Mouse (Mus musculus): ENCODE measurements at regions not wholly inside any gene's neighbourhood (a gene's known extent, or its start where the extent isn't known, plus 50 kb on each side); places are given as distances from the start of the nearest gene placed in this dataset.
A peak's percentile ranks its signal among the peaks of the same experiment; 100 is the strongest.

DNA sequence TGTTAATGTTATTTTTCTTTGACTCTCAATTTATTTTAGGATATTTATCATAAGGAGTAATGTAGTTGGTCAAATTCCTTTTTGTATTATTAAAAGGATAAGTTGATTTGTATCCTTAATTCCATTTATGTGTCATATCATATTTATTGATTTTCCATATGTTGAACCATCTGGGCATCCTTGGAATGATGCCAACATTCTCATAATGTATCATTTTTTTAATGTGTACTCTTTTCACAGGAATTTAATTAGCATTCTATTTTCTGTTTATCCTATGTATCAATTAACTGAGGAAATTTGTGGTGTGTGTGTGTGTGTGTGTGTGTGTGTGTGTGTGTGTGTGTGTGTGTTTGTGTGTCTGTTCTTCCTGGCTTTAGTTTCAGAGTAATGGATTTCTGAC, 779.6 kb downstream of the Pcdh7 start:
- H3K4me1 ChIP-seq (ENCODE audit: control insufficient read depth, insufficient read depth, low read length) = no peaks in the 10 kb centered on the region
- TF ChIP-seq POLR2A (IDR thresholded peaks at IDR 0.05; ENCODE audit: low read depth, low read length) (no peak), CTCF (IDR thresholded peaks at IDR 0.05; ENCODE audit: borderline replicate concordance, insufficient read depth, low read length) (no peak)
- H3K4me3 ChIP-seq (ENCODE audit: insufficient read depth, low read length) = no peak overlapping the region
- H3K27ac ChIP-seq (ENCODE audit: insufficient read depth, low read length) = no peak overlapping the region

DNA sequence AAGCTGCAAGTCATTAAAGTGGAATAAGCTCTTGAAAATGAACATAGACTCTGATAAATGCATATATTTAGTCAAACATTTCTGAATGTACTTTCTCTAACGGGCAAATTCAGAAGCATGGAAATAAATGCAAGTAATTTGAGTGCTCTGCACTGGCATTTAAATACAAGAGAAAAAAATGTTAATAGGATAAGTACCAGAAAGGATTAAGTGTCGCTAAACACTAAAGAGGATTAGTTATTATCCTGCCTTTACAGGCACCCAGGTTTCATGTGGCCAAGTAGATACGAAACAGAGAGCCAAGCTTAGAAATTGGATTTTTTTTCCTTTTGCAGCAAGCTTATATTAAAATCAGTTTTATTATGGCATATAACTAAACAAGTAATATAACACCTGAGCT, 813.8 kb downstream of the Pcdh7 start:
- TF ChIP-seq POLR2A (IDR thresholded peaks at IDR 0.05; ENCODE audit: low read depth, low read length) = no peak
- no peak for TF ChIP-seq CTCF (IDR thresholded peaks at IDR 0.05; ENCODE audit: borderline replicate concordance, insufficient read depth, low read length)
- Histone ChIP-seq H3K27ac (ENCODE audit: insufficient read depth, low read length) (no peak overlapping the region), H3K4me1 (ENCODE audit: control insufficient read depth, insufficient read depth, low read length) (no peaks in the 10 kb centered on the region), H3K4me3 (ENCODE audit: insufficient read depth, low read length) (no peak overlapping the region)

DNA sequence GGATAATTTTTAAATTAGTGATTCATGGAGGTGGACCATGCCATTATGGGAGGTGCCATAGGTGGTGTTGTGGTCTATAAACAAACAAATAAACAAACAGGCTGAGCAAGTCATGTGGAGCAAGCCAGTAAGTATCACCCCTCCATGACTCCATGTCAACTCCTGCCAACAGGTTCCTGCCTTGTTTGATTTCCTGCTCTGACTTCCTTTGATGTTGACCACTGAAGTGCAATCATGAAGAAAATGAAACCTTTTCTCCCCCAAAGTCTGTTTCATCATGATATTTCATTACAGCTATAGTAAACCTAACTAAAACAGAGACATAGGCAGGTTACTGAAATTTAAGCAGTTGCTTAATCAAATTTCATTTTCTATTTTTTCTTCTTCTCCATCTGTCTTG, 839.0 kb downstream of the Pcdh7 start:
- H3K4me1 ChIP-seq (ENCODE audit: control insufficient read depth, insufficient read depth, low read length) = no peaks in the 10 kb centered on the region
- TF ChIP-seq CTCF (IDR thresholded peaks at IDR 0.05; ENCODE audit: borderline replicate concordance, insufficient read depth, low read length) (no peak), POLR2A (IDR thresholded peaks at IDR 0.05; ENCODE audit: low read depth, low read length) (no peak)
- no peak overlapping the region for H3K4me3 ChIP-seq (ENCODE audit: insufficient read depth, low read length)
- H3K27ac ChIP-seq (ENCODE audit: insufficient read depth, low read length) = no peak overlapping the region

DNA sequence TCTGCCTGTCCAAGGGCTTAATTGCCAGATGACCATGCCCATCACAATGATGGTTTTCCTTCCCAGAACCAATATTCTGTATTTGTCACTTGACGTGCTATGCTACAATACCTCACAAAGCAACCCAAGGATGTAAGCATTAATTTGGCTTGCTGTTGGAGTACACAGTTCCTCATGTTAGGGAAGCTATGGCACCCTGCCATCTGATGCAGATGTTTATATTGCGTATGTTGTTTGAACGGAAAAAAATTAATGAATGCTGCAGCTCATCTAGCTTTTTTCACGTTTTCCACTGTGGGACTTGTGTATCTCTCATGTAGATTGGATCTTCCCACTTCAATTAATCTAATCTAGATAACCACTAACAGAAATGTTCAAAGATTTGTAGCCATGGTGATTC, 842.0 kb downstream of the Pcdh7 start:
- TF ChIP-seq CTCF (IDR thresholded peaks at IDR 0.05; ENCODE audit: borderline replicate concordance, insufficient read depth, low read length) (no peak), POLR2A (IDR thresholded peaks at IDR 0.05; ENCODE audit: low read depth, low read length) (no peak)
- Histone ChIP-seq H3K4me3 (ENCODE audit: insufficient read depth, low read length) (no peak overlapping the region), H3K27ac (ENCODE audit: insufficient read depth, low read length) (no peak overlapping the region), H3K4me1 (ENCODE audit: control insufficient read depth, insufficient read depth, low read length) (no peaks in the 10 kb centered on the region)

DNA sequence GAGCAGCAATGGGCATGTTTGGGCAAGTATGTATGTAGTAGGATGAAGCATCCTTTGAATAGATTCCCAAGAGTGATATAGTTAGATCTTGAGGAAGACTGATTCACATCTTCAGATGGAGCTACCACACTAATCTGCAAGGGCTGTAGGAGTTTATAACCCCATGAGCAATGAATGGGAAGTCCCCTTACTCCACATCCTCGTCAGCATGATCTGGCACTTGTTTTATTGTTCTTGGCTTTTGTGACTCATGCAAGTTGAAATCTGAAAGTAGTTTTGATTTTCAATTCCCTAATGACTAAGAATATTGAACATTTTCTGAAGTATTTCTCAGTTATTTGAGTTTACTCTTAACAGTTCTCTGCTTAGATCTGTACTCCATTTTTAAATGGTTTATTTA, 882.1 kb downstream of the Pcdh7 start:
- Histone ChIP-seq H3K27ac (ENCODE audit: insufficient read depth, low read length) (peak overlapping the region; percentile 76), H3K4me3 (ENCODE audit: insufficient read depth, low read length) (no peak overlapping the region), H3K4me1 (ENCODE audit: control insufficient read depth, insufficient read depth, low read length) (no peaks in the 10 kb centered on the region)
- TF ChIP-seq CTCF (IDR thresholded peaks at IDR 0.05; ENCODE audit: borderline replicate concordance, insufficient read depth, low read length) = no peak
- TF ChIP-seq POLR2A (IDR thresholded peaks at IDR 0.05; ENCODE audit: low read depth, low read length) = no peak

DNA sequence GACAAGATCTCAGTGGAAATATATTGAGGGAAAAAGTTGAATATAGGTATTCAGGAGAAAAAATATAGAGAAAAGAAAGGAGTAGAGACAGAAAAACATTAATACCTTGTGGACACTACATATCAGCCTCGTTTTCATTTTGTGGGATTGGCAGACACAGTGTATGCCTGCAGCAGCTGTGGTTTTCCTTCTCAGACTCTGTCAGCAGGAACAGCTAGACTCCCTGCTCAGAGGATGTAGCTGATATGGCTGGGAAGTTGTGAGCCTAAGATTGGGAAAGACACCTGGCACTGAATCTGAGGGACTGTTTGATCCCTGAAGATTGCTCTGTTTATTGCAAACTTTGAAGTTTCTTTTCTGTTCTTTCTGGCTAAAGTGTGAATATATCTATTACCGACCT, 903.8 kb downstream of the Pcdh7 start:
- H3K4me1 ChIP-seq (ENCODE audit: control insufficient read depth, insufficient read depth, low read length) = no peaks in the 10 kb centered on the region
- TF ChIP-seq CTCF (IDR thresholded peaks at IDR 0.05; ENCODE audit: borderline replicate concordance, insufficient read depth, low read length) (no peak), POLR2A (IDR thresholded peaks at IDR 0.05; ENCODE audit: low read depth, low read length) (no peak)
- H3K27ac ChIP-seq (ENCODE audit: insufficient read depth, low read length) = no peak overlapping the region
- no peak overlapping the region for H3K4me3 ChIP-seq (ENCODE audit: insufficient read depth, low read length)
